Mouse (Mus musculus): ENCODE data around the gene Npvf. TPM values are rescaled to one million over a fixed set of nuclear protein-coding genes. Genes with fewer than 3 reads are reported as not detected.

The Npvf gene
- under 1 TPM; 0.04 to 0.06 TPM for polyA plus RNA-seq (2012; fragmentation: generic; extraction: Trizol)

DNA sequence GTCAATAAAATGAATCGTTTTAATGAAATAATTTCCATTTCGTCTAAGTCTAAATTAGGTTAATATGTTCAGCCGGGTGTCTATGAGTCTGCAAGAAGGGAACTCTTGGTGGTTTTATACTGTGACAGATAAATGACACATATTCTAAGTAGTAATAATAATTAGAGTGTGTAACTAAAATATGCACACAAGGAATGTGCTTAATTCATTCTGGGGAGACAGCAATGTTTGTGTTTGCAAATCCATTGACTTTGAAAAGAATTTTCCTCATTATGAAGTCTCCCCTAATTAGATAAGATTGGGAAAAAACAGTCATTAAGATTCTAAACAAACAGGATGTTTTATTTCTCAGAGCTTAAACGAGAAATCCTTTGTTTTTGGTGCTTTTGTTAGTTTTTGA, at the start of gene Npvf:
TSS of gene Npvf (minus strand) at position 84 of the 400 bp plus-strand sequence.

Other genes with a start within 250 kb of the Npvf start
- 10 to 100 TPM in 1 of 2 experiments, 1 to 10 TPM in 1; 7.3 to 10.7 TPM for gene Osbpl3, start 198.2 kb downstream of the Npvf start, polyA plus RNA-seq (2012; fragmentation: generic; extraction: Trizol)
- gene Cycs, start 87.9 kb downstream of the Npvf start, polyA plus RNA-seq (2012; fragmentation: generic; extraction: Trizol) = 10 to 100 TPM; 11.5 to 23.0 TPM
- under 1 TPM in 1 of 2 experiments, not detected in 1; 0.02 TPM for gene 4921507P07Rik, start 57.8 kb downstream of the Npvf start, polyA plus RNA-seq (2012; fragmentation: generic; extraction: Trizol)